Mouse (Mus musculus): Measurements from ENCODE around the gene Zfp13. TPM values are rescaled to one million over a fixed set of nuclear protein-coding genes. Genes with fewer than 3 reads are reported as not detected.

Zfp13 gene
- polyA plus RNA-seq, 1 experiment from 2014 or later: 16.7 TPM

- ATAC-seq (ENCODE audit: low FRiP score): no peak
- WGBS: 95% methylated on average over 8 of the region's 8 CpGs
- H3K4me1 ChIP-seq (replicated peaks; ENCODE audit: control insufficient read depth, insufficient read depth, low read length): no peaks in the 10 kb centered on the region
- H3K9ac ChIP-seq (ENCODE audit: low read depth, low read length): no peak overlapping the region
- no peaks in the 10 kb centered on the region for H3K27me3 ChIP-seq (ENCODE audit: control insufficient read depth, insufficient read depth, low read length)
- H3K4me3 ChIP-seq (ENCODE audit: low read depth, low read length): no peak overlapping the region
- H3K27ac ChIP-seq (ENCODE audit: low read depth, low read length): no peak overlapping the region
- no peak for DNase-seq (ENCODE audit: low spot score)
- H3K36me3 ChIP-seq (ENCODE audit: control insufficient read depth, insufficient read depth, low read length): peaks cover 13% of the 10 kb centered on the region
- no peak overlapping the region for H3K4me2 ChIP-seq (replicated peaks; ENCODE audit: low read depth, low read length)
- H3K9me3 ChIP-seq (ENCODE audit: control insufficient read depth, low read length): no peaks in the 10 kb centered on the region
Observed at GRCm38 (mm10) chr17:23574130-23574529, 25.2 kb downstream of the Zfp13 start.

- no peak overlapping the region for H3K4me2 ChIP-seq (replicated peaks; ENCODE audit: low read depth, low read length)
- H3K9ac ChIP-seq (ENCODE audit: low read depth, low read length): no peak overlapping the region
- no peaks in the 10 kb centered on the region for H3K27me3 ChIP-seq (ENCODE audit: control insufficient read depth, insufficient read depth, low read length)
- 83% methylated on average over 6 of the region's 6 CpGs for WGBS
- DNase-seq (ENCODE audit: low spot score): no peak
- H3K4me3 ChIP-seq (ENCODE audit: low read depth, low read length): no peak overlapping the region
- peaks cover 11% of the 10 kb centered on the region for H3K36me3 ChIP-seq (ENCODE audit: control insufficient read depth, insufficient read depth, low read length)
- H3K4me1 ChIP-seq (replicated peaks; ENCODE audit: control insufficient read depth, insufficient read depth, low read length): no peaks in the 10 kb centered on the region
- H3K27ac ChIP-seq (ENCODE audit: low read depth, low read length): no peak overlapping the region
- no peaks in the 10 kb centered on the region for H3K9me3 ChIP-seq (ENCODE audit: control insufficient read depth, low read length)
- no peak for ATAC-seq (ENCODE audit: low FRiP score)
Observed at GRCm38 (mm10) chr17:23572059-23572458, 27.2 kb downstream of the Zfp13 start.

GRCm38 (mm10) chr17:23571084-23571483 lies 28.2 kb downstream of the Zfp13 start:
- peak; percentile 11 for DNase-seq (ENCODE audit: low spot score)
- H3K36me3 ChIP-seq (ENCODE audit: control insufficient read depth, insufficient read depth, low read length): peaks cover 5% of the 10 kb centered on the region; the same call in 1 of the 2 replicates
- H3K4me1 ChIP-seq (replicated peaks; ENCODE audit: control insufficient read depth, insufficient read depth, low read length): no peaks in the 10 kb centered on the region
- H3K4me3 ChIP-seq (ENCODE audit: low read depth, low read length): no peak overlapping the region
- peak; percentile 26; the same call in 1 of the 2 replicates for ATAC-seq (ENCODE audit: low FRiP score)
- no peak overlapping the region for H3K9ac ChIP-seq (ENCODE audit: low read depth, low read length)
- 33% methylated on average over 5 of the region's 5 CpGs for WGBS
- H3K9me3 ChIP-seq (ENCODE audit: control insufficient read depth, low read length): no peaks in the 10 kb centered on the region
- no peaks in the 10 kb centered on the region for H3K27me3 ChIP-seq (ENCODE audit: control insufficient read depth, insufficient read depth, low read length)
- no peak overlapping the region for H3K27ac ChIP-seq (ENCODE audit: low read depth, low read length)
- H3K4me2 ChIP-seq (replicated peaks; ENCODE audit: low read depth, low read length): no peak overlapping the region

- H3K4me3 ChIP-seq (ENCODE audit: low read depth, low read length): no peak overlapping the region
- no peaks in the 10 kb centered on the region for H3K27me3 ChIP-seq (ENCODE audit: control insufficient read depth, insufficient read depth, low read length)
- WGBS: 51% methylated on average over 6 of the region's 6 CpGs
- peak; percentile 21 for DNase-seq (ENCODE audit: low spot score)
- H3K4me2 ChIP-seq (replicated peaks; ENCODE audit: low read depth, low read length): no peak overlapping the region
- no peak for ATAC-seq (ENCODE audit: low FRiP score)
- peaks cover under 1% of the 10 kb centered on the region; the same call in 1 of the 2 replicates for H3K4me1 ChIP-seq (replicated peaks; ENCODE audit: control insufficient read depth, insufficient read depth, low read length)
- H3K9ac ChIP-seq (ENCODE audit: low read depth, low read length): no peak overlapping the region
- H3K27ac ChIP-seq (ENCODE audit: low read depth, low read length): no peak overlapping the region
- H3K9me3 ChIP-seq (ENCODE audit: control insufficient read depth, low read length): no peaks in the 10 kb centered on the region
- 0 out of 2 replicates have a peak, but pooled peaks cover 3% of the 10 kb centered on the region for H3K36me3 ChIP-seq (ENCODE audit: control insufficient read depth, insufficient read depth, low read length)
Observed at GRCm38 (mm10) chr17:23570017-23570416, 29.3 kb downstream of the Zfp13 start.

GRCm38 (mm10) chr17:23568370-23568769 lies 30.9 kb downstream of the Zfp13 start:
- H3K4me1 ChIP-seq (replicated peaks; ENCODE audit: control insufficient read depth, insufficient read depth, low read length): peaks cover 4% of the 10 kb centered on the region; the same call in 1 of the 2 replicates
- no peaks in the 10 kb centered on the region for H3K36me3 ChIP-seq (ENCODE audit: control insufficient read depth, insufficient read depth, low read length)
- no peaks in the 10 kb centered on the region for H3K9me3 ChIP-seq (ENCODE audit: control insufficient read depth, low read length)
- no peak overlapping the region for H3K4me2 ChIP-seq (replicated peaks; ENCODE audit: low read depth, low read length)
- H3K4me3 ChIP-seq (ENCODE audit: low read depth, low read length): no peak overlapping the region
- WGBS: 37% methylated on average over 5 of the region's 5 CpGs
- peak; percentile 40 for DNase-seq (ENCODE audit: low spot score)
- no peaks in the 10 kb centered on the region for H3K27me3 ChIP-seq (ENCODE audit: control insufficient read depth, insufficient read depth, low read length)
- ATAC-seq (ENCODE audit: low FRiP score): no peak
- no peak overlapping the region for H3K27ac ChIP-seq (ENCODE audit: low read depth, low read length)
- H3K9ac ChIP-seq (ENCODE audit: low read depth, low read length): no peak overlapping the region

GRCm38 (mm10) chr17:23566787-23567186 lies 32.5 kb downstream of the Zfp13 start:
- DNase-seq (ENCODE audit: low spot score) (no peak), ATAC-seq (ENCODE audit: low FRiP score) (no peak)
- no peak overlapping the region for H3K9ac ChIP-seq (ENCODE audit: low read depth, low read length)
- no peaks in the 10 kb centered on the region for H3K36me3 ChIP-seq (ENCODE audit: control insufficient read depth, insufficient read depth, low read length)
- H3K9me3 ChIP-seq (ENCODE audit: control insufficient read depth, low read length): no peaks in the 10 kb centered on the region
- no peak overlapping the region for H3K27ac ChIP-seq (ENCODE audit: low read depth, low read length)
- 60% methylated on average over 5 of the region's 5 CpGs for WGBS
- no peak overlapping the region for H3K4me3 ChIP-seq (ENCODE audit: low read depth, low read length)
- H3K27me3 ChIP-seq (ENCODE audit: control insufficient read depth, insufficient read depth, low read length): no peaks in the 10 kb centered on the region
- H3K4me2 ChIP-seq (replicated peaks; ENCODE audit: low read depth, low read length): no peak overlapping the region
- peaks cover 4% of the 10 kb centered on the region; the same call in 1 of the 2 replicates for H3K4me1 ChIP-seq (replicated peaks; ENCODE audit: control insufficient read depth, insufficient read depth, low read length)

- WGBS: under 1% methylated on average over 8 of the region's 8 CpGs
- Histone ChIP-seq H3K9ac (ENCODE audit: low read depth, low read length) (peak overlapping the region; percentile 91), H3K27me3 (ENCODE audit: control insufficient read depth, insufficient read depth, low read length) (no peaks in the 10 kb centered on the region), H3K27ac (ENCODE audit: low read depth, low read length) (peak overlapping the region; percentile 49), H3K4me3 (ENCODE audit: low read depth, low read length) (peak overlapping the region; percentile 77), H3K36me3 (ENCODE audit: control insufficient read depth, insufficient read depth, low read length) (no peaks in the 10 kb centered on the region), H3K9me3 (ENCODE audit: control insufficient read depth, low read length) (no peaks in the 10 kb centered on the region), H3K4me2 (replicated peaks; ENCODE audit: low read depth, low read length) (peak overlapping the region; percentile 63), H3K4me1 (replicated peaks; ENCODE audit: control insufficient read depth, insufficient read depth, low read length) (peaks cover 4% of the 10 kb centered on the region; the same call in 1 of the 2 replicates)
- ATAC-seq (ENCODE audit: low FRiP score): peak; percentile 89
- no peak for DNase-seq (ENCODE audit: low spot score)
Observed at GRCm38 (mm10) chr17:23564368-23564715, 34.9 kb downstream of the Zfp13 start.

- WGBS: 2% methylated on average over 58 of the region's 59 CpGs
- ATAC-seq (ENCODE audit: low FRiP score): peak; percentile 97
- Histone ChIP-seq H3K4me2 (replicated peaks; ENCODE audit: low read depth, low read length) (peak within 1 kb of the TSS; percentile 65), H3K27me3 (ENCODE audit: control insufficient read depth, insufficient read depth, low read length) (no peaks in the 10 kb centered on the region), H3K27ac (ENCODE audit: low read depth, low read length) (peak within 1 kb of the TSS; percentile 88), H3K36me3 (ENCODE audit: control insufficient read depth, insufficient read depth, low read length) (no peaks in the 10 kb centered on the region), H3K9me3 (ENCODE audit: control insufficient read depth, low read length) (no peaks in the 10 kb centered on the region), H3K4me1 (replicated peaks; ENCODE audit: control insufficient read depth, insufficient read depth, low read length) (peaks cover 4% of the 10 kb centered on the region; the same call in 1 of the 2 replicates), H3K9ac (ENCODE audit: low read depth, low read length) (peak within 1 kb of the TSS; percentile 91), H3K4me3 (ENCODE audit: low read depth, low read length) (peak within 1 kb of the TSS; percentile 77)
- peak; percentile 97 for DNase-seq (ENCODE audit: low spot score)
Observed at GRCm38 (mm10) chr17:23563595-23564367, 35.5 kb downstream of the Zfp13 start, which contains the start of gene Zfp213. Zfp213 (minus strand) TSS chr17:23564238.

- Histone ChIP-seq H3K4me3 (ENCODE audit: low read depth, low read length) (no peak overlapping the region), H3K27me3 (ENCODE audit: control insufficient read depth, insufficient read depth, low read length) (no peaks in the 10 kb centered on the region), H3K9ac (ENCODE audit: low read depth, low read length) (no peak overlapping the region), H3K4me2 (replicated peaks; ENCODE audit: low read depth, low read length) (no peak overlapping the region), H3K4me1 (replicated peaks; ENCODE audit: control insufficient read depth, insufficient read depth, low read length) (peaks cover under 1% of the 10 kb centered on the region; the same call in 1 of the 2 replicates), H3K27ac (ENCODE audit: low read depth, low read length) (no peak overlapping the region), H3K36me3 (ENCODE audit: control insufficient read depth, insufficient read depth, low read length) (peaks cover 6% of the 10 kb centered on the region; the same call in 1 of the 2 replicates), H3K9me3 (ENCODE audit: control insufficient read depth, low read length) (no peaks in the 10 kb centered on the region)
- 58% methylated on average over 11 of the region's 11 CpGs for WGBS
- ATAC-seq (ENCODE audit: low FRiP score): no peak
- peak; percentile 55 for DNase-seq (ENCODE audit: low spot score)
Observed at GRCm38 (mm10) chr17:23559767-23560166, 39.5 kb downstream of the Zfp13 start.
